10 mouse cellular contexts compared by ENCODE assay signal in genomic region chr7:112828016-112828695, GRCm38 (mm10).
DNase-seq lines count a peak whose midpoint lies in the region; ATAC-seq and TF ChIP-seq lines count a peak whose summit lies in the region.
"Had no signal": no experiment of that assay in that cellular context is flagged by ENCODE, and none has a peak within 500 bp of the region (broad histone marks: within the 10 kb centered on the region; RNA-seq: fewer than 3 reads in every experiment).

No protein-coding gene starts in this region.

- no peaks in the 10 kb centered on the region for H3K9me3 ChIP-seq in liver, embryonic 11.5 days (ENCODE audit: control insufficient read depth, low read length)
- no peaks in the 10 kb centered on the region for H3K9me3 ChIP-seq in kidney, embryonic 15.5 days (replicated peaks)

- ATAC-seq in liver, embryonic 11.5 days (replicated peaks; ENCODE audit: low FRiP score), result no peak
- ATAC-seq in kidney, embryonic 15.5 days (replicated peaks; ENCODE audit: low FRiP score), result no peak

- H3K27ac ChIP-seq in liver, adult 2 months (replicated peaks; ENCODE audit: insufficient read depth, low read depth, low read length), result peak overlapping the region; percentile 75
- H3K27ac ChIP-seq in liver, embryonic 11.5 days (ENCODE audit: low read depth, low read length), result no peak overlapping the region
- peak overlapping the region; percentile 94 for H3K27ac ChIP-seq in kidney, embryonic 15.5 days

- intact Hi-C loops in left cerebral cortex, postnatal 4 days (cut with DNase I), result no loop called here

- no peak overlapping the region for H3K9ac ChIP-seq in liver, adult 2 months (ENCODE audit: low read depth, low read length)
- H3K9ac ChIP-seq in liver, embryonic 11.5 days (ENCODE audit: low read depth, low read length), result no peak overlapping the region
- no peak overlapping the region for H3K9ac ChIP-seq in kidney, embryonic 15.5 days

- no peaks in the 10 kb centered on the region for H3K36me3 ChIP-seq in liver, adult 2 months (ENCODE audit: control insufficient read depth, insufficient read depth, low read length)
- no peaks in the 10 kb centered on the region for H3K36me3 ChIP-seq in liver, embryonic 11.5 days (ENCODE audit: control insufficient read depth, insufficient read depth, low read length)
- H3K36me3 ChIP-seq in kidney, embryonic 15.5 days, result no peaks in the 10 kb centered on the region

- no peak for TF ChIP-seq CTCF in liver, adult 2 months (IDR thresholded peaks at IDR 0.05; ENCODE audit: low read depth, low read length)

- DNase-seq in liver, adult 2 months (ENCODE audit: extremely low read depth, low read depth, low spot score), result peak; percentile 84
- no peak for DNase-seq in liver, embryonic 11.5 days (ENCODE audit: low spot score)
- peak; percentile 50 to 57 for DNase-seq in adrenal gland, postnatal 36 days
- DNase-seq in lung, postnatal 4 days, result peak; percentile 32 to 58
- no peak for DNase-seq in frontal cortex, postnatal 10 days (ENCODE audit: low spot score in 2 of 2)
- DNase-seq in left cerebral cortex, postnatal 4 days, result no peak
- no peak for DNase-seq in adipocyte (ENCODE audit: low spot score)
- DNase-seq: cerebellum, adult 11 months; heart, postnatal 36 days had no signal

- TF ChIP-seq POLR2A in liver, adult 2 months (IDR thresholded peaks at IDR 0.05; ENCODE audit: extremely low read depth, insufficient read depth, low read length), result no peak

- H3K27me3 ChIP-seq in liver, adult 2 months (ENCODE audit: control insufficient read depth, insufficient read depth, low read length), result no peaks in the 10 kb centered on the region
- no peaks in the 10 kb centered on the region for H3K27me3 ChIP-seq in liver, embryonic 11.5 days (replicated peaks; ENCODE audit: control insufficient read depth, insufficient read depth, low read length)
- H3K27me3 ChIP-seq in kidney, embryonic 15.5 days, result no peaks in the 10 kb centered on the region

- 22% methylated on average over 10 of the region's 10 CpGs for WGBS in liver, adult 2 months
- WGBS in liver, embryonic 11.5 days, result 53% methylated on average over 10 of the region's 10 CpGs
- WGBS in kidney, embryonic 15.5 days, result 36% methylated on average over 10 of the region's 10 CpGs

- no peak overlapping the region for H3K4me2 ChIP-seq in liver, embryonic 11.5 days
- no peak overlapping the region for H3K4me2 ChIP-seq in kidney, embryonic 15.5 days

- H3K4me1 ChIP-seq in liver, adult 2 months (ENCODE audit: control insufficient read depth, insufficient read depth, low read length), result peaks cover 37% of the 10 kb centered on the region
- H3K4me1 ChIP-seq in liver, embryonic 11.5 days (replicated peaks; ENCODE audit: control insufficient read depth, insufficient read depth, low read length), result peaks cover 19% of the 10 kb centered on the region
- peaks cover 95% of the 10 kb centered on the region for H3K4me1 ChIP-seq in kidney, embryonic 15.5 days

- no peak overlapping the region for H3K4me3 ChIP-seq in liver, adult 2 months (ENCODE audit: insufficient read depth, low read depth, low read length)
- H3K4me3 ChIP-seq in liver, embryonic 11.5 days (ENCODE audit: low read depth, low read length), result no peak overlapping the region
- no peak overlapping the region for H3K4me3 ChIP-seq in kidney, embryonic 15.5 days (replicated peaks)

- H3K79me2 ChIP-seq in liver, adult 2 months (ENCODE audit: control insufficient read depth, insufficient read depth, low read length), result no peaks in the 10 kb centered on the region

Comparison
In these comparisons a context has a peak if more than half of its experiments do, and no peak if none do; other contexts are left out.
1. DNase-seq: peak in liver, adult 2 months (single experiment), adrenal gland, postnatal 36 days (2 of 2) and lung, postnatal 4 days (2 of 2); none in liver, embryonic 11.5 days (single experiment), frontal cortex, postnatal 10 days (0 of 2), left cerebral cortex, postnatal 4 days (single experiment) and adipocyte (single experiment).